Mouse (Mus musculus): ENCODE measurements around the gene Hcn3. TPM values are rescaled to one million over a fixed set of nuclear protein-coding genes. Genes with fewer than 3 reads are reported as not detected.

Hcn3 gene
- total and polyA plus RNA-seq, 2 experiments from 2014 or later: 0.15 to 1.1 TPM

DNA sequence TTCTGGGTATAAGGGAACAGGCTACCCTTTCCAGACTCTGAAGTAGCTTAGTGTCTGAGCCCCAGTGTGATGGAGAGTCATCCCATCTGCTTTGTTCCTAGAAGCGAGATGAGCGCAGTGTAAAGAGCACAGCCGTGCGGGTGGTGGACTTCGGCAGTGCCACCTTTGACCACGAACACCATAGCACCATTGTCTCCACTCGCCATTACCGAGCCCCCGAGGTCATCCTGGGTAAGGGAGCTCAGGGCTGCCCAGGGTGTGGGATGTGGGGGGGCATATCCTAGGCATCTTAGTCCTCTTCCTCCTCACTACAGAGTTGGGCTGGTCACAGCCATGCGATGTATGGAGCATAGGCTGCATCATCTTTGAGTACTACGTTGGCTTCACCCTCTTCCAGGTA lies 14.8 kb upstream of the Hcn3 start:
- ATAC-seq (ENCODE audit: insufficient read depth, low read depth): no peak
- TF ChIP-seq CTCF (IDR thresholded peaks at IDR 0.05; ENCODE audit: low read depth) (no peak), EP300 (IDR thresholded peaks at IDR 0.05; ENCODE audit: low read depth) (no peak)
- no peak overlapping the region for H3K4me3 ChIP-seq (ENCODE audit: low read depth, low read length)

DNA sequence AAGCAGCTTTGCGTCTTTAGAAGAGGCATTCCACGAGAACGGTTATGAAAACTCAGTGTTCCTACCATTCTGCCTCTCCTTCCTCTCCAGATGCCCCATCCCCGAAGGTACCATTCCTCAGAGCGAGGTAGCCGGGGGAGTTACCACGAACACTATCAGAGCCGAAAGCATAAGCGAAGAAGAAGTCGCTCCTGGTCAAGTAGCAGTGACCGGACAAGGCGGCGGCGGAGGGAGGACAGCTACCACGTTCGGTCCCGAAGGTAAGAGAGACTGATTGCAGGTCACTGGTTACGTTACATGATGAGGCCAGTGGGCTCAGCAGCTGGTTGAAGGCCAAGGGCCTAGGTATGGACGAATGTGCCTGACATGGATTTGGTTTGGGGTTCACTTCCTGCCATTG lies 6.9 kb upstream of the Hcn3 start:
- H3K27me3 ChIP-seq (ENCODE audit: control insufficient read depth, insufficient read depth, low read length): no peaks in the 10 kb centered on the region
- H3K27ac ChIP-seq (ENCODE audit: low read depth): no peak overlapping the region
- peaks cover 49% of the 10 kb centered on the region for H3K36me3 ChIP-seq (replicated peaks; ENCODE audit: control insufficient read depth, insufficient read depth, low read length)
- H3K4me3 ChIP-seq (ENCODE audit: low read depth, low read length): no peak overlapping the region
- peaks cover 11% of the 10 kb centered on the region; the same call in 1 of the 2 replicates for H3K4me1 ChIP-seq (ENCODE audit: control insufficient read depth, insufficient read depth)
- TF ChIP-seq EP300 (IDR thresholded peaks at IDR 0.05; ENCODE audit: low read depth) (no peak), CTCF (IDR thresholded peaks at IDR 0.05; ENCODE audit: low read depth) (no peak)
- no peak overlapping the region for H3K4me2 ChIP-seq (ENCODE audit: low read depth, low read length)
- DNase-seq (ENCODE audit: low spot score) (no peak), ATAC-seq (ENCODE audit: insufficient read depth, low read depth) (no peak)
- WGBS: 90% methylated on average over 19 of the region's 19 CpGs
- H3K9ac ChIP-seq (replicated peaks; ENCODE audit: low read depth, low read length): no peak overlapping the region
- no peaks in the 10 kb centered on the region for H3K9me3 ChIP-seq (replicated peaks; ENCODE audit: control insufficient read depth, low read length)

More for the DNA sequence above, 14.8 kb upstream of the Hcn3 start:
- 93% methylated on average over 11 of the region's 11 CpGs for WGBS
- no peaks in the 10 kb centered on the region for H3K9me3 ChIP-seq (replicated peaks; ENCODE audit: control insufficient read depth, low read length)
- H3K27me3 ChIP-seq (ENCODE audit: control insufficient read depth, insufficient read depth, low read length): no peaks in the 10 kb centered on the region
- H3K4me2 ChIP-seq (ENCODE audit: low read depth, low read length): no peak overlapping the region
- DNase-seq (ENCODE audit: low spot score): no peak
- no peak overlapping the region for H3K27ac ChIP-seq (ENCODE audit: low read depth)
- H3K4me1 ChIP-seq (ENCODE audit: control insufficient read depth, insufficient read depth): peaks cover 9% of the 10 kb centered on the region
- H3K9ac ChIP-seq (replicated peaks; ENCODE audit: low read depth, low read length): no peak overlapping the region
- peaks cover 77% of the 10 kb centered on the region for H3K36me3 ChIP-seq (replicated peaks; ENCODE audit: control insufficient read depth, insufficient read depth, low read length)

DNA sequence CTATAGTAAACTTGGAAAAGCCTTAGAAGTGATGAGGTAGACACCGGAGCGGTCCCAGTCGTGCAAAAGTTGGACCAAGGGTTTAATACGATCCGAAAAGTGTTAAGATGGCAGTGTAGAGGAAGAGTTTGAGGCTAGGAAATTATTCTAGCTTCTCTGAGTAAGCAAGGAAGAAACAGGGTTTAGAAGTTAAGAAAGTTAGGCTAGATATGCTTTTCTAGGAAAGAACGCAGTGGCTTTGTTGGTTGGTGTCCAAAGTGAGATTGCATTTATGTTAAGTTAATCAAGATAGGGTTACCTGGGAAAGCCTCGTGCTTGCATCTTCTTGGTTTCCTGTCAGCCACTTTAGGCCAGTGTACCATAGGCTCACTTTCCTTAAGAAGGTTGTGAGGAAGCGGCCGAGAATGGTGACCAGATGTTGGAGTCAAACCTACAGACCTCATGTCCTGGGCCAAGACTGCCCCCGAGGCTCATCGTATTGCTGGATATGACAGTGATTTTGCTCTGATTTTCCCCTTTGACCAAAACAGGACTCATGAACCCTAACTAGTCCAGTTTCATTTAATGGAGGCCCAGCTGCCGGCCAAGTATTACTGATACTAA lies 5.4 kb upstream of the Hcn3 start:
- Histone ChIP-seq H3K4me3 (ENCODE audit: low read depth, low read length) (peak overlapping the region; percentile 84), H3K4me1 (ENCODE audit: control insufficient read depth, insufficient read depth) (peaks cover 11% of the 10 kb centered on the region; the same call in 1 of the 2 replicates), H3K36me3 (replicated peaks; ENCODE audit: control insufficient read depth, insufficient read depth, low read length) (peaks cover 34% of the 10 kb centered on the region), H3K9ac (replicated peaks; ENCODE audit: low read depth, low read length) (peak overlapping the region; percentile 89), H3K9me3 (replicated peaks; ENCODE audit: control insufficient read depth, low read length) (no peaks in the 10 kb centered on the region), H3K27me3 (ENCODE audit: control insufficient read depth, insufficient read depth, low read length) (no peaks in the 10 kb centered on the region), H3K27ac (ENCODE audit: low read depth) (peak overlapping the region; percentile 96), H3K4me2 (ENCODE audit: low read depth, low read length) (peak overlapping the region; percentile 65)
- WGBS: 16% methylated on average over 12 of the region's 12 CpGs
- ATAC-seq (ENCODE audit: insufficient read depth, low read depth): no peak
- DNase-seq (ENCODE audit: low spot score): no peak
- TF ChIP-seq EP300 (IDR thresholded peaks at IDR 0.05; ENCODE audit: low read depth) (no peak), CTCF (IDR thresholded peaks at IDR 0.05; ENCODE audit: low read depth) (no peak)

DNA sequence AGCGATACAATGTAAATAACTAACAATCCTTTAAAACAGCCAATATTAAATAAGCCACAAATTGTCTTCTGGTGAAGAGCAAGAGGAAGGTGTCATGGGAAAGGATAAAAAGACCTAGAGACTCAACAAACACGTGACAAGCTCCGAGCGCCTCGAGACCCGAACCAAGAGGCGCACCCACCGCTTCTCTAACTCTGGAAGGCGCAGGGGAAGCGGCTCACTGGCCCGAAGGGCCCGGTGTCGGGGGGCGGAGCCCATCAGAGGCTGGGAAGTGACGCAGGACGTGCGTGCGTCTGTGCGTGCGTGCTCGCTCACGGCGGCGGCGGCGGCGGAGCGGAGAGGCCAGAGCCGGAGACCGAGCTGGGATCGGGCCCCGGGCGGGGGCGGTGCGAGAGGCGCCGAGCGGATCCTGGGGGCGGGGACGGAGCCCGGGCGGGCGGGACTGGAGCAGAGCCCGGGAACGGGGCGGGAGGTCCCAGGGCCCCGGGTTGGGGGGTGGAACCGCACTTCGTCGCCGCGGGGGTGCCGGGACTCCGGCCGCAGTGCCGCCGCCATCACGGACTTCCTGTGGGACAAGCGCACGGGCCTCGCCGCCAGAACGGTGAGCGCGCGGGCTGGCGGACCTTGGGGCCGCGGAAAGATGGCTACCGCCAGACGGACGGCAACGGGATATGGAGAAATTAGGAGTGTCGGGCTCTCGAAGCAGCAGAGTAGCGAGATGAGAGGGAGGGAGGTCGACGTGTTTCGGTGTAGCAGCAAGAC lies 4.7 kb upstream of the Hcn3 start, which contains the start of gene Clk2:
TSS of gene Clk2 (plus strand) at position 290 of the 762 bp plus-strand sequence.
- peak; percentile 98 for ATAC-seq (ENCODE audit: insufficient read depth, low read depth)
- under 1% methylated on average over 75 of the region's 79 CpGs for WGBS

DNA sequence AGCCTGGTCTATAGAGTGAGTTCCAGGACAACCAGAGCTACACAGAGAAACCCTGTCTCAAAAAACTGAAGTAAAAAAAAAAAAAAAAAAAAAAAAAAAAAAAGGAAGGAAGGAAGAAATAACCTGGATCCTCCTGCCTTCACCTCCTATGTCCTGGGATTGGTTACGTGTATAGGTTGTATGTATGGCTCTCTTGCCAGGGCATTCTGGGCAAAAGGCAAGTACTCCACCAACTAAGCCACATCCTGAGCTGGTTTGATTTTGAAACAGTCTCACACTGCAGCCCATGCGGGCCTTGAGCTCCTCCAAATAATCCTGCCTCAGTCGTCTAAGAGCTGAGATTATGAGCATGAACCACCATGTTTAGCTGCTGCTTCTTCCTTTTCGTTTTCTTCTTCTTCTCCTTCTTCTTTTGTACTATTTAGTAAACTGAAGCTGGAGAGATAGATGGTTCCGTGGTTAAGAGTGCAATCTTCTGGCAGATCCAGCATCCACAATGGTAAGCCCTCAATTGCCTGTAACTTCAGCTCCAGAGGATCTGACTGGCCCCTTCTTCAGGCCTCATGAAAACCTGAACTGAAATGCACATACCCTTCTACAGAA lies 3.7 kb upstream of the Hcn3 start:
- Histone ChIP-seq H3K9ac (replicated peaks; ENCODE audit: low read depth, low read length) (peak overlapping the region; percentile 89), H3K4me1 (ENCODE audit: control insufficient read depth, insufficient read depth) (peaks cover 17% of the 10 kb centered on the region; the same call in 1 of the 2 replicates), H3K9me3 (replicated peaks; ENCODE audit: control insufficient read depth, low read length) (no peaks in the 10 kb centered on the region), H3K27ac (ENCODE audit: low read depth) (no peak overlapping the region), H3K4me2 (ENCODE audit: low read depth, low read length) (peak overlapping the region; percentile 65), H3K4me3 (ENCODE audit: low read depth, low read length) (peak overlapping the region; percentile 84), H3K36me3 (replicated peaks; ENCODE audit: control insufficient read depth, insufficient read depth, low read length) (peaks cover 18% of the 10 kb centered on the region), H3K27me3 (ENCODE audit: control insufficient read depth, insufficient read depth, low read length) (peaks cover 12% of the 10 kb centered on the region)
- no peak for ATAC-seq (ENCODE audit: insufficient read depth, low read depth)
- no peak for TF ChIP-seq EP300 (IDR thresholded peaks at IDR 0.05; ENCODE audit: low read depth)
- TF ChIP-seq CTCF (IDR thresholded peaks at IDR 0.05; ENCODE audit: low read depth): no peak
- DNase-seq (ENCODE audit: low spot score): no peak
- WGBS: 67% methylated on average over 5 of the region's 5 CpGs

More for the DNA sequence above, 4.7 kb upstream of the Hcn3 start, which contains the start of gene Clk2:
- Histone ChIP-seq H3K4me2 (ENCODE audit: low read depth, low read length) (peak within 1 kb of the TSS; percentile 65), H3K27me3 (ENCODE audit: control insufficient read depth, insufficient read depth, low read length) (peaks cover 3% of the 10 kb centered on the region), H3K27ac (ENCODE audit: low read depth) (peak within 1 kb of the TSS; percentile 96), H3K36me3 (replicated peaks; ENCODE audit: control insufficient read depth, insufficient read depth, low read length) (peaks cover 28% of the 10 kb centered on the region), H3K9ac (replicated peaks; ENCODE audit: low read depth, low read length) (peak within 1 kb of the TSS; percentile 89), H3K9me3 (replicated peaks; ENCODE audit: control insufficient read depth, low read length) (no peaks in the 10 kb centered on the region), H3K4me1 (ENCODE audit: control insufficient read depth, insufficient read depth) (peaks cover 15% of the 10 kb centered on the region; the same call in 1 of the 2 replicates), H3K4me3 (ENCODE audit: low read depth, low read length) (peak within 1 kb of the TSS; percentile 84)
- no peak for TF ChIP-seq CTCF (IDR thresholded peaks at IDR 0.05; ENCODE audit: low read depth)
- TF ChIP-seq EP300 (IDR thresholded peaks at IDR 0.05; ENCODE audit: low read depth): no peak
- peak; percentile 93 for DNase-seq (ENCODE audit: low spot score)

Data from heart, postnatal 0 days (tissue).